Mouse (Mus musculus): ENCODE data around the gene Scgb1a1. TPM values are rescaled to one million over a fixed set of nuclear protein-coding genes. Genes with fewer than 3 reads are reported as not detected.
"Not testable (repeated sequence)": the region's sequence is repeated elsewhere in the genome, so short reads cannot be mapped to it uniquely, and the experiment has no call there.

Scgb1a1 gene
- polyA plus RNA-seq, 1 experiment from 2014 or later, result not detected

DNA sequence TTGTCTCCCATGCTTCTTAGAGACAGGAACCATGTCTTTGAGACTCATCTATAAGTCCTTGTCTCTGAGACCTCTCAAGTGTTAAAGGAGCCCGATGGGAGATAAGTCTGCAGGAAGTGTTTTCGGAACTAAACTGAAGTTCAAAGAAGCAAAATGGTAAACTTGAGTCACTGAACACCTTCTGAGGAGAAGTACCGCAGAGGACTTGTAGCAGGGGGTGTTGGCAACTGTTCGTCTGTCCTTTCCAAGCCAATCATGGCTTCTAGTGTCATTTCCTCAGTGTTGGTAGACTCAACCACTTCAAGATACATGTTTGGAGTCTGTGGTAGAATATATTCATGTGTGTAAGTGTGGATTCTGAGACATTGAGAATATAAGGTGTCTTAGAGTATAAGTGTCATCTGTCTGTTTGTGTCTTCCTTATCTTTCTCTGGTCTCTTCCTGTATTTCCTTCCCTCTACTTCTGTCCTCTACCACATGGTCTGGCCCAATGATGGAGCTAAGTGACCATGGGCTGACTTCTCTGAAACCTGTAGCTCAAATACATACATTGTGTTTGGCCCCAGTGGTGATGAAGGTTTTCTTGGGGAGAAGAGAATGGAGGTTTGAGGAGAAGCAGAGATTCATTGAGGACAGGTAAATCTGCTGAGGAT is 31.9 kb downstream of the Scgb1a1 start:
- H3K4me1 ChIP-seq (replicated peaks; ENCODE audit: insufficient read depth, low read length), result no peaks in the 10 kb centered on the region
- no peak overlapping the region for H3K4me2 ChIP-seq (ENCODE audit: low read length)
- WGBS, result 90% methylated on average over 4 of the region's 4 CpGs
- no peaks in the 10 kb centered on the region for H3K27me3 ChIP-seq (ENCODE audit: insufficient read depth, low read length)
- no peaks in the 10 kb centered on the region for H3K9me3 ChIP-seq (replicated peaks; ENCODE audit: low read length)
- no peak for TF ChIP-seq CTCF (IDR thresholded peaks at IDR 0.05; ENCODE audit: low read depth)
- ATAC-seq (replicated peaks; ENCODE audit: low FRiP score, low read depth) (no peak), DNase-seq (ENCODE audit: low spot score) (no peak)
- H3K27ac ChIP-seq, result no peak overlapping the region
- H3K36me3 ChIP-seq (ENCODE audit: insufficient read depth, low read length), result no peaks in the 10 kb centered on the region
- H3K9ac ChIP-seq (ENCODE audit: low read depth, low read length), result no peak overlapping the region
- no peak overlapping the region for H3K4me3 ChIP-seq (replicated peaks; ENCODE audit: low read depth, low read length)

DNA sequence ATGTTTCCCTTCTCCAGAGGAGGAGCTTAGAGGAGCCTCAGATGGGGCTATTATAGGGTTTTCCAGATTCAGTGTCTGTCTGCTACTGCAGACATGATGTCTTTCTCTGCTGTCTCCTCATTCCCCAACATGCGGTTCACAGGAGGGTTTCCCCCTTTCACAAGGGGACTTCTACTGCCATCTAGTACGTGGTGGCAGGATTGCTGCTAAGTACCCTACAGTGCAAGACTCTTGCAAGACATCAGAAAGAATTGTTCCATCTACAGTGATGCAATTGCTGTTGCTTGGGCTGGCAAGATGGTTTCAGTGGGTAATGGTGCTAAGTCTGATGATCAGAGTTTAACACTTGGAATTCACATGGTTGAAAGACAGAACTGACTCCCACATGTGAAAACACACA is 32.6 kb downstream of the Scgb1a1 start:
- 25% methylated on average over 2 of the region's 2 CpGs for WGBS
- Histone ChIP-seq H3K36me3 (ENCODE audit: insufficient read depth, low read length) (no peaks in the 10 kb centered on the region), H3K4me3 (replicated peaks; ENCODE audit: low read depth, low read length) (no peak overlapping the region), H3K9me3 (replicated peaks; ENCODE audit: low read length) (no peaks in the 10 kb centered on the region), H3K4me2 (ENCODE audit: low read length) (no peak overlapping the region), H3K27me3 (ENCODE audit: insufficient read depth, low read length) (no peaks in the 10 kb centered on the region), H3K27ac (no peak overlapping the region), H3K9ac (ENCODE audit: low read depth, low read length) (no peak overlapping the region), H3K4me1 (replicated peaks; ENCODE audit: insufficient read depth, low read length) (no peaks in the 10 kb centered on the region)
- peak; percentile 60 for TF ChIP-seq CTCF (IDR thresholded peaks at IDR 0.05; ENCODE audit: low read depth)
- DNase-seq (ENCODE audit: low spot score), result no peak
- ATAC-seq (replicated peaks; ENCODE audit: low FRiP score, low read depth), result no peak

DNA sequence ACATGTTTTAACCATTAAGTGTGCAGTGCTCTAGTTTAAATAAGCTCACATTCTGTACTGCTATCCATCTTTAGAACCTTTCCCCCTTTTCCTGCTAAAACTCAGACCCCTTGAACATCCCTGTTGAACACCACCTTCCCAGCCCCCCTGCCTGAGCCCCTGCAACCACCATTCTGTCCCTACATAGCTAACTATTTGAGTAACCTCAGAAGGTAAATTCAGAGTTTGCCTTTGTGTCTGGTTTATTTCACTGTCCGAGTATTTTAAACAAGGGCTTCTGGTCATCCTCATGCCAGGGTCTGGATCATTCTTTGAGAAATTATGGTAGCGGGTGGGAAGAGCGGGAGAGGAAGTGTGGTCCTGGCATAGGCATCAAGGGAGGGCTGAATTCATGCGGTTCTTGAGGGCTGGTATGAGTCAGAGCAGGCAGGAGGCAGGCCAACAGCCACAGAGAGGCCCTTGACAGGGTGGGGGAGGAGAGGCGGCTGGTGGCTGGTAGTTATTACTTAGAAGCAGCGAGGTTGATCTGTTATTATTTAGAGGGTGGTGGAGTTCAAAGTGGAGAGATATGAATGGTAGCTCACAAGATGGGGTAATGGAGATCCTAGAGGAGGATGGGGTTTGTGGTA is 34.8 kb downstream of the Scgb1a1 start:
- DNase-seq (ENCODE audit: low spot score), result no peak
- no peak for ATAC-seq (replicated peaks; ENCODE audit: low FRiP score, low read depth)
- no peak overlapping the region for H3K27ac ChIP-seq

DNA sequence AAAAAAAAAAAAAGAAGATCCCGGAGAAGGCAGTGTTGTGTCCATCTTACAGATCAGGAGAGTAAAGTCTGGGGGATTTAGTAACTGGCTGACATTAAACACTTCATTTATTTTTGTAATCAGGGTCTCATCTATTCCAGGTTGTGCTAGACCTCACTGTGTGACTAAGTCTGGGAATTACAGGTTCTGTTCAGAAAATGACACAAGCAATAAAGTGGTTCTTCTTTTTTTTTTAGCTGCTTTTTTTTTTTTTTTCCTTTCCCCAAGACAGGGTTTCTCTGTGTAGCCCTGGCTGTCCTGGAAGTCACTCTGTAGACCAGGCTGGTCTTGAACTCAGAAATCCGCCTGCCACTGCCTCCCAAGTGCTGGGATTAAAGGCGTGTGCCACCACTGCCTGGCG is 35.8 kb downstream of the Scgb1a1 start:
- not testable (repeated sequence) for H3K36me3 ChIP-seq (ENCODE audit: insufficient read depth, low read length); DNase-seq (ENCODE audit: low spot score); H3K27ac ChIP-seq; H3K9me3 ChIP-seq (replicated peaks; ENCODE audit: low read length); H3K4me3 ChIP-seq (replicated peaks; ENCODE audit: low read depth, low read length); ATAC-seq (replicated peaks; ENCODE audit: low FRiP score, low read depth); H3K4me1 ChIP-seq (replicated peaks; ENCODE audit: insufficient read depth, low read length); H3K9ac ChIP-seq (ENCODE audit: low read depth, low read length); H3K27me3 ChIP-seq (ENCODE audit: insufficient read depth, low read length); H3K4me2 ChIP-seq (ENCODE audit: low read length)
- WGBS, result 92% methylated on average over 4 of the region's 4 CpGs

More for the DNA sequence above, 34.8 kb downstream of the Scgb1a1 start:
- no peak overlapping the region for H3K9ac ChIP-seq (ENCODE audit: low read depth, low read length)
- no peak for TF ChIP-seq CTCF (IDR thresholded peaks at IDR 0.05; ENCODE audit: low read depth)
- H3K27me3 ChIP-seq (ENCODE audit: insufficient read depth, low read length), result no peaks in the 10 kb centered on the region
- WGBS, result 48% methylated on average over 6 of the region's 6 CpGs
- no peak overlapping the region for H3K4me3 ChIP-seq (replicated peaks; ENCODE audit: low read depth, low read length)
- H3K4me1 ChIP-seq (replicated peaks; ENCODE audit: insufficient read depth, low read length), result 0 out of 2 replicates have a peak, but pooled peaks cover under 1% of the 10 kb centered on the region
- H3K9me3 ChIP-seq (replicated peaks; ENCODE audit: low read length), result no peaks in the 10 kb centered on the region
- H3K4me2 ChIP-seq (ENCODE audit: low read length), result no peak overlapping the region
- no peaks in the 10 kb centered on the region for H3K36me3 ChIP-seq (ENCODE audit: insufficient read depth, low read length)

DNA sequence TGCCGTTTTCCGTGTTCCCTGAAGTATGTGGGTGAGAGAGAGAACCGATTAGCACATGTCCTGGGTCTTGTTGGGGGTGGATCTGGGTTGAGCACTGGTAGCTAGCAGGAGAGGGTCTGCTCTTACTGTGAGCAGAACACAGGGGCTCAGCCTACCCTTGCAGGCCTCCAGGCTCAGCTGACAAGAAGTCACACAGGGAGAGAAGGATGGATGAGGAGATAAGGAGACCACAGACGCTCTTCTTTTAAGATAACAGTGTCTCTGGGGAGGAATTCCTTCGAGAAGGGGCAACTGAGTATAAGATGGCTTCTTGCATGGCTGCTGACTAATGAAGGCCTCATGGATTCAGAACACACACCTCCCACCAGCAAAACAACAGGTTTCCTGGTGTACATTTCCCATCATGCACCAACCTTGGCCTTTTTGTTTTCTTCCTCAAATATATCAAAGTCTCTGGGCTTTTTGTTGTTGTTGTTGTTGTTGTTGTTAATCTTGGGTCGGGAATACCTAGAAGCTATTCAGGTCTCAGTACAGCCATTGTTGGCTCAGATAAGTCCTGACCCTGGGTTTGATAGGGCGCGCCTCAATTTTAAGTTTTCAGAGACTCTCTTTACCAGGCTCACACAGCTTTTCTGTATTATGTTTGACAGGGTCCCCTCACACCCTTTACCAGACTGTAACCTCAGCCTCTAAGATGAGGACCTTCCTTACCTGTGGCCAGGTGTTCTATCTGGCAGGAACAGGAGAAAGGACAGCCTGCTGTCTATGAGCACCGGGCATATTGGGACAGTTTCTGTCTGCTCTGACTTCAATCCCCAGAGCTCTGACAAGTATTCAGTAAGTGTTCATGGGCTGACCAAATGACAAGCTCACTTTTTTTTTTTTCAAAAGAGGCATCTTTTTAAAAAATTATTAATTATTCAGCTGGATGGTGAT is 37.2 kb downstream of the Scgb1a1 start:
- ATAC-seq (replicated peaks; ENCODE audit: low FRiP score, low read depth) (no peak), DNase-seq (ENCODE audit: low spot score) (no peak)
- 78% methylated on average over 9 of the region's 9 CpGs for WGBS
- Histone ChIP-seq H3K9ac (ENCODE audit: low read depth, low read length) (no peak overlapping the region), H3K4me2 (ENCODE audit: low read length) (no peak overlapping the region), H3K4me1 (replicated peaks; ENCODE audit: insufficient read depth, low read length) (peaks cover 6% of the 10 kb centered on the region), H3K36me3 (ENCODE audit: insufficient read depth, low read length) (no peaks in the 10 kb centered on the region), H3K27me3 (ENCODE audit: insufficient read depth, low read length) (no peaks in the 10 kb centered on the region), H3K9me3 (replicated peaks; ENCODE audit: low read length) (no peaks in the 10 kb centered on the region), H3K4me3 (replicated peaks; ENCODE audit: low read depth, low read length) (no peak overlapping the region), H3K27ac (no peak overlapping the region)
- TF ChIP-seq CTCF (IDR thresholded peaks at IDR 0.05; ENCODE audit: low read depth), result no peak

DNA sequence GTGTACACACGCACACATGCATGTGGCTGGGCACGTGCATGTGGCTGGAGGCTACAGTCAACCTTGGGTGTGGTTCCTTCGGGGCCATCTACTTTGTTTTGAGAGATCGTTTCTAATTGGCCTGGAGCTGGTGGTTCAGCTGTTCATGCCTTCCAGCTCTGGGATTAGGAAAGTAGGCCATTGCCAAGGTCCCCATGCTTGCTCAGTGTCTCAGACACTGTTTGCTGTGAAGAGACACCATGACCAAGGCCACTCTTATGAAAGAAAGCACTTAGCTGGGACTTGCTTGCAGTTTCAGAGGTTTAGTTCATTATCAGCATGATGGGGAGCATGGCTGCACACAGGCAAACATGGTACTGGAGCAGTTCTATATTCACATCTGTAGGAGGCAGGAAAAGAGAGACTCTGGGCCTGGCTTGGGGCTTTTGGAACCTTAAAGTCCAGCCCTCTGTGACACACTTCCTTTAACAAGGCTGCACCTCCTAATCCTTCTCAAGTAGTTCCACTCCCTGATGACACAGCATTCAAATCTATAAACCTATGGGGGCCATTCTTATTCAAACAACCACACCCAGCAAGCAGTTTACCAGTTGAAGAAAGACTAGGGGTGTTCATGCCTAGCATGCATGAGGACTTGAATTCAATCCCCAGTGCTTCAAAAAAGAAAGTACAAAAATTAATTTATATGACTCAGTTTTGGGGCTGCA is 38.6 kb downstream of the Scgb1a1 start:
- DNase-seq (ENCODE audit: low spot score), result no peak
- no peak for TF ChIP-seq CTCF (IDR thresholded peaks at IDR 0.05; ENCODE audit: low read depth)
- H3K9ac ChIP-seq (ENCODE audit: low read depth, low read length), result no peak overlapping the region
- H3K27ac ChIP-seq, result no peak overlapping the region
- no peak overlapping the region for H3K4me2 ChIP-seq (ENCODE audit: low read length)
- H3K9me3 ChIP-seq (replicated peaks; ENCODE audit: low read length), result no peaks in the 10 kb centered on the region
- peaks cover 6% of the 10 kb centered on the region for H3K4me1 ChIP-seq (replicated peaks; ENCODE audit: insufficient read depth, low read length)
- no peaks in the 10 kb centered on the region for H3K27me3 ChIP-seq (ENCODE audit: insufficient read depth, low read length)
- 89% methylated on average over 4 of the region's 4 CpGs for WGBS
- ATAC-seq (replicated peaks; ENCODE audit: low FRiP score, low read depth), result no peak
- H3K4me3 ChIP-seq (replicated peaks; ENCODE audit: low read depth, low read length), result no peak overlapping the region
- H3K36me3 ChIP-seq (ENCODE audit: insufficient read depth, low read length), result no peaks in the 10 kb centered on the region

Measured in kidney, postnatal 0 days (tissue).